Mouse (Mus musculus): ENCODE results near the gene Hoxb5. TPM values are rescaled to one million over a fixed set of nuclear protein-coding genes. Genes with fewer than 3 reads are reported as not detected.

Gene Hoxb5
- polyA plus RNA-seq, 1 experiment = 0.22 TPM

DNA sequence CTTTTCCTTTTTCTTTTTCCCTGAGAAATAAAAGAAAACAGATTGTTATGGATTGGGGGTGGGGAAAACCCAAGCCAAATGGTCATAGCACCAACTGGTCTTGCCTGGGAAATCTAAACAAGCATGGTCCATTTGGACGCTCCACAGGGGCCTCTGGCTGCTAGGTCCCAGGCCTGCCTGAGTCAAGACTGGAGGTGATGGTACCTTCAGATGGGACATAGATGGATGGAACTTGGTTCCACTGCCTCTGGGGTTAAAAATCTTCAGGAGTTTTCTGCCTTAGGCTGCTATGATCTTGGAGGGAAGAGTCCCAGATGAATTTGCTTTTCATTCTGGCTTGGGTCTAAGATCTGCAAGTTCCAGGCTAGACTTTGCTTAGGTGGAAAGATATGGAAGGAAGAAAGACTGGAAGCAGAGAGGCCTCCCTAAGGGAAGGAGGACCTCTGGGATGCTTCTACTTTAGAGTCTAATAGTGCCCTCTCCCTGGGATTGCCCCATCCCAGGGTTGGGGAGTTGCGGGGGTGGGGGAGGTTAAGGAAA, 40.1 kb downstream of the Hoxb5 start:
- WGBS = 96% methylated on average over 2 of the region's 2 CpGs
- no peak overlapping the region for H3K27ac ChIP-seq (ENCODE audit: control insufficient read depth, insufficient read depth, low read length)
- no peaks in the 10 kb centered on the region for H3K36me3 ChIP-seq (ENCODE audit: control insufficient read depth, insufficient read depth, low read length)
- peaks cover 23% of the 10 kb centered on the region for H3K27me3 ChIP-seq (ENCODE audit: control insufficient read depth, insufficient read depth, low read length)
- no peaks in the 10 kb centered on the region for H3K4me1 ChIP-seq (replicated peaks; ENCODE audit: control insufficient read depth, insufficient read depth, low read length)
- no peak overlapping the region for H3K4me3 ChIP-seq (ENCODE audit: control insufficient read depth, insufficient read depth, low read length)
- TF ChIP-seq POLR2A (IDR thresholded peaks at IDR 0.05; ENCODE audit: control insufficient read depth, extremely low read depth, insufficient read depth, low read length, poor library complexity) (no peak), CTCF (IDR thresholded peaks at IDR 0.05; ENCODE audit: borderline replicate concordance, control insufficient read depth, extremely low read depth, insufficient read depth, low read length, poor library complexity) (no peak)
- DNase-seq = no peak

DNA sequence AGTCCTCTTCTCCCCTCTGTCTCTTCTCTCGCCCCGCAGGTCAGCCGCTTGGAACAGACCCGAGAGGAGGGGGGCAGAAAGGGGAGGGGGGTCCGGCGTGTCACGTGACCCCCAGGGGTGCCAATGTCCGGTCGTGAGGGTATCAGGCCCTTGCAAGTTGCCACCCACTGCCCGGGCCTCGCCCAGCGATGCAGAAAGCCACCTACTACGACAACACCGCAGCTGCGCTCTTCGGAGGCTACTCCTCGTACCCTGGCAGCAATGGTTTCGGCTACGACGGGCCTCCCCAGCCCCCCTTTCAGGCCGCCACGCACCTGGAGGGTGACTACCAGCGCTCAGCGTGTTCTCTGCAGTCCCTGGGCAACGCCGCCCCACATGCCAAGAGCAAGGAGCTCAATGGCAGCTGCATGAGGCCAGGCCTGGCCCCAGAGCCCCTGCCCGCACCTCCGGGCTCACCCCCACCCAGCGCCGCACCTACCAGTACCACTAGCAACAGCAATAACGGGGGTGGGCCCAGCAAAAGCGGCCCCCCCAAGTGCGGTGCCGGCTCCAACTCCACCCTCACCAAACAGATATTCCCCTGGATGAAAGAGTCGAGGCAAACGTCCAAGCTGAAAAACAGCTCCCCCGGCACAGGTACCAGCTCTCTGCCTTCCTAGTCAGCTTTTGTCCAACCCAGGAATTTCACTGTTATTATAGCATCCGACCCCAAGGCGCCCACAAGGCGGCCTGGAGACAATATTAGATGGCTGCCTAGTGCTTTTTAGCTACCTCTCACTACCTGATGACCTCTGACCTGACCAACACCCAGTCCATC, 41.1 kb downstream of the Hoxb5 start:
- Histone ChIP-seq H3K27ac (ENCODE audit: control insufficient read depth, insufficient read depth, low read length) (no peak overlapping the region), H3K4me1 (replicated peaks; ENCODE audit: control insufficient read depth, insufficient read depth, low read length) (no peaks in the 10 kb centered on the region), H3K4me3 (ENCODE audit: control insufficient read depth, insufficient read depth, low read length) (no peak overlapping the region), H3K27me3 (ENCODE audit: control insufficient read depth, insufficient read depth, low read length) (peaks cover 22% of the 10 kb centered on the region), H3K36me3 (ENCODE audit: control insufficient read depth, insufficient read depth, low read length) (no peaks in the 10 kb centered on the region)
- WGBS = 91% methylated on average over 40 of the region's 40 CpGs
- TF ChIP-seq POLR2A (IDR thresholded peaks at IDR 0.05; ENCODE audit: control insufficient read depth, extremely low read depth, insufficient read depth, low read length, poor library complexity) (no peak), CTCF (IDR thresholded peaks at IDR 0.05; ENCODE audit: borderline replicate concordance, control insufficient read depth, extremely low read depth, insufficient read depth, low read length, poor library complexity) (no peak)
- DNase-seq = no peak

DNA sequence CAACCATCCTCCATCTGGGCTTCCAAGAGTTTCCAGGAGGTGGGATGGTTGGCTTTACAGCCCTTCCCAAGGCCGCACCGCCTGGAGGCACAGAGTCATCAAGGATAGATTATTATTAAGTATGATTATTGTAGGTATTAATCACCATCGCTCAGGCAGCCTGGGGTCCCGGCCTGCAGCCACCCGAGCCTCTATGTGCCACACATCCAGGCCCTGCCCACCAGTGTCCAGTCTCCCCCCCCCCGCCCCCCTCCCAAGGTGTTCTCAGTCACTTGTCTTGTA, 41.7 kb downstream of the Hoxb5 start:
- H3K27me3 ChIP-seq (ENCODE audit: control insufficient read depth, insufficient read depth, low read length) = peaks cover 22% of the 10 kb centered on the region
- TF ChIP-seq POLR2A (IDR thresholded peaks at IDR 0.05; ENCODE audit: control insufficient read depth, extremely low read depth, insufficient read depth, low read length, poor library complexity) = no peak
- TF ChIP-seq CTCF (IDR thresholded peaks at IDR 0.05; ENCODE audit: borderline replicate concordance, control insufficient read depth, extremely low read depth, insufficient read depth, low read length, poor library complexity) = no peak
- no peak overlapping the region for H3K27ac ChIP-seq (ENCODE audit: control insufficient read depth, insufficient read depth, low read length)
- no peak overlapping the region for H3K4me3 ChIP-seq (ENCODE audit: control insufficient read depth, insufficient read depth, low read length)
- no peaks in the 10 kb centered on the region for H3K36me3 ChIP-seq (ENCODE audit: control insufficient read depth, insufficient read depth, low read length)
- no peaks in the 10 kb centered on the region for H3K4me1 ChIP-seq (replicated peaks; ENCODE audit: control insufficient read depth, insufficient read depth, low read length)
- 96% methylated on average over 6 of the region's 6 CpGs for WGBS
- no peak for DNase-seq

DNA sequence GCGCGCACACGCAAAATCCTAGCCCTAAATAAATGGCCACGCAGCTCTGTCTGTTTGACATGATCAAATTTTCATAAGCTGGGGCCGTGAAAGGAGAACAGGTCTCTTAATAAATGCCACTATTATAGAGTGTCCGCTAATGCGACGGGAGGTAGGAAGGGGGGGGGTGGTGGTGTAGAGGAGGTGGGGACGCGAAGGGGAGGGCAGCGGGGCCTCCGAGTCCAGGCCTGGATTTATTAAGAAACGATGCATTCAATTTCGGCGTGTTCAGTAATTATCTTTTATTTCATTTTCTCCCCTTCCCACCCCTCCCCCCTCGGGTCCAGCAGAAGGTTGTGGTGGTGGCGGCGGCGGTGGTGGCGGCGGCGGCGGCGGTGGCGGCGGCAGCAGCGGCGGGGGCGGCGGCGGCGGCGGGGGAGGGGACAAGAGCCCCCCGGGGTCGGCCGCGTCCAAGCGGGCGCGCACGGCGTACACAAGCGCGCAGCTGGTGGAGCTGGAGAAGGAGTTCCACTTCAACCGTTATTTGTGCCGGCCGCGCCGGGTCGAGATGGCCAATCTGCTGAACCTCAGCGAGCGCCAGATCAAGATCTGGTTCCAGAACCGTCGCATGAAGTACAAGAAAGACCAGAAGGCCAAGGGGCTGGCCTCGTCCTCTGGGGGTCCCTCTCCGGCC, 42.2 kb downstream of the Hoxb5 start:
- Histone ChIP-seq H3K4me1 (replicated peaks; ENCODE audit: control insufficient read depth, insufficient read depth, low read length) (no peaks in the 10 kb centered on the region), H3K4me3 (ENCODE audit: control insufficient read depth, insufficient read depth, low read length) (no peak overlapping the region), H3K27ac (ENCODE audit: control insufficient read depth, insufficient read depth, low read length) (no peak overlapping the region), H3K36me3 (ENCODE audit: control insufficient read depth, insufficient read depth, low read length) (no peaks in the 10 kb centered on the region), H3K27me3 (ENCODE audit: control insufficient read depth, insufficient read depth, low read length) (peaks cover 20% of the 10 kb centered on the region)
- DNase-seq = no peak
- TF ChIP-seq POLR2A (IDR thresholded peaks at IDR 0.05; ENCODE audit: control insufficient read depth, extremely low read depth, insufficient read depth, low read length, poor library complexity) (no peak), CTCF (IDR thresholded peaks at IDR 0.05; ENCODE audit: borderline replicate concordance, control insufficient read depth, extremely low read depth, insufficient read depth, low read length, poor library complexity) (no peak)
- 71% methylated on average over 56 of the region's 56 CpGs for WGBS

DNA sequence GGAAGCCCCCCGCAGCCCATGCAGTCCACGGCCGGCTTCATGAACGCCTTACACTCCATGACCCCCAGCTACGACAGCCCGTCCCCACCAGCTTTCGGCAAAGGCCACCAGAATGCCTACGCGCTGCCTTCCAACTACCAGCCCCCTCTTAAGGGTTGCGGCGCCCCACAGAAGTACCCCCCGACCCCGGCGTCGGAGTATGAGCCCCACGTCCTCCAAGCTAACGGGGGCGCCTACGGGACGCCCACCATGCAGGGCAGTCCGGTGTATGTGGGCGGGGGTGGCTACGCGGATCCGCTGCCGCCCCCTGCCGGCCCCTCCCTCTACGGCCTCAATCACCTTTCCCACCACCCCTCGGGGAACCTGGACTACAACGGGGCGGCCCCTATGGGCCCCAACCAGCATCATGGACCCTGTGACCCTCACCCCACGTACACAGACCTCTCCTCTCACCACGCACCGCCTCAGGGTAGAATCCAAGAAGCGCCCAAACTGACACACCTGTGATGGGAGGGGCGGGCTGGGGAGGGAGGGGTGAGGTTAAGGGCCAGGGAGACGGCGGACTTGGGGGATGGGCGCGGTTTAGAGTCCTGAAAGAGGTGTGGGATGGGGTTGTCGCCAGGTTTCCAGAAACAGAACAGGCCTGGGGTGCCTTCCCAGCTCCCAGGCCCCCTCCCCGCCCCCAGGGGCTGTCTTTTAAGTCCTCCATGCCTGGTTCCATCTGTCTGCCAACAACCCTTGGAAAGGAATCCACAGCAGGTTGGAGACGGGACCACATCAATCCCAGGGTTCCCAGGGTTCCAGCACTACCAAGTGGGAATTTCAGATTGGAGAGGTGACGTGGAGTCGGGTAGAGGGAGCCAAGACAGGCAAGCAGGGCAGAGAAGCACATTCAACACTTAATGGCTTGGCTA, 43.0 kb downstream of the Hoxb5 start:
- WGBS = 76% methylated on average over 45 of the region's 45 CpGs
- Histone ChIP-seq H3K4me1 (replicated peaks; ENCODE audit: control insufficient read depth, insufficient read depth, low read length) (no peaks in the 10 kb centered on the region), H3K27me3 (ENCODE audit: control insufficient read depth, insufficient read depth, low read length) (peaks cover 18% of the 10 kb centered on the region; the same call in 1 of the 2 replicates)

More for the DNA sequence above, 43.0 kb downstream of the Hoxb5 start:
- TF ChIP-seq CTCF (IDR thresholded peaks at IDR 0.05; ENCODE audit: borderline replicate concordance, control insufficient read depth, extremely low read depth, insufficient read depth, low read length, poor library complexity) = no peak
- TF ChIP-seq POLR2A (IDR thresholded peaks at IDR 0.05; ENCODE audit: control insufficient read depth, extremely low read depth, insufficient read depth, low read length, poor library complexity) = no peak
- Histone ChIP-seq H3K27ac (ENCODE audit: control insufficient read depth, insufficient read depth, low read length) (no peak overlapping the region), H3K4me3 (ENCODE audit: control insufficient read depth, insufficient read depth, low read length) (no peak overlapping the region), H3K36me3 (ENCODE audit: control insufficient read depth, insufficient read depth, low read length) (no peaks in the 10 kb centered on the region)
- no peak for DNase-seq
